Mouse (Mus musculus) embryonic facial prominence, embryonic 11.5 days (tissue): ENCODE data around the gene Akt2. TPM values are rescaled to one million over a fixed set of nuclear protein-coding genes. Genes with fewer than 3 reads are reported as not detected.

ENCODE experiments used
- ATAC-seq: fragments of 200-750 bp; cut with Nextera tagmentation; replicated peaks from 2 replicates; pipeline ENCODE4 v1.8.0; 2017; ENCODE audit warnings: low read depth; ENCODE audit not compliant: insufficient number of reproducible peaks, low FRiP score, low TSS enrichment
- DNase-seq: peaks from one replicate; pipeline ENCODE4 v3.0.0-alpha.2; 2015; ENCODE audit warnings: low spot score
- H3K27ac ChIP-seq: fragments of 300-500 bp; sonication (generic); replicated peaks from 2 replicates; pipeline ENCODE4 v1.5.1; 2014; ENCODE audit warnings: mild to moderate bottlenecking, low read depth, low read length, control low read depth
- H3K27me3 ChIP-seq: fragments of 300-500 bp; sonication (generic); 2 replicates; pipeline ENCODE4 v1.6.1; 2014; ENCODE audit warnings: mild to moderate bottlenecking, low read length, moderate library complexity, mixed read lengths; ENCODE audit not compliant: control insufficient read depth, insufficient read depth
- H3K36me3 ChIP-seq: fragments of 300-500 bp; sonication (generic); replicated peaks from 2 replicates; pipeline ENCODE4 v1.6.1; 2014; ENCODE audit warnings: low read depth, mild to moderate bottlenecking, low read length, moderate library complexity, mixed read lengths; ENCODE audit not compliant: control insufficient read depth, insufficient read depth
- H3K4me1 ChIP-seq: fragments of 300-500 bp; sonication (generic); 2 replicates; pipeline ENCODE4 v1.6.1; 2014; ENCODE audit warnings: low read length, mixed read lengths; ENCODE audit not compliant: control insufficient read depth, insufficient read depth
- H3K4me2 ChIP-seq: fragments of 300-500 bp; sonication (generic); 2 replicates; pipeline ENCODE4 v1.6.1; 2014; ENCODE audit warnings: low read depth, mild to moderate bottlenecking, control low read depth, low read length, moderate library complexity
- H3K4me3 ChIP-seq: fragments of 300-500 bp; sonication (generic); 2 replicates; pipeline ENCODE4 v1.5.1; 2014; ENCODE audit warnings: low read depth, low read length, control low read depth
- H3K9ac ChIP-seq: fragments of 300-500 bp; sonication (generic); replicated peaks from 2 replicates; pipeline ENCODE4 v1.6.1; 2014; ENCODE audit warnings: mild to moderate bottlenecking, control low read depth, low read length
- H3K9me3 ChIP-seq: fragments of 300-500 bp; sonication (generic); replicated peaks from 2 replicates; pipeline ENCODE4 v1.6.1; 2016; ENCODE audit warnings: mild to moderate bottlenecking, low read length, inconsistent platforms, mixed read lengths; ENCODE audit not compliant: control insufficient read depth
- WGBS: fragments of 180-500 bp; shearing (Covaris S2); extraction: QIAGEN DNeasy Blood & Tissue Kit; methylation state at CpG from one replicate; pipeline ENCODE4 v1.1.7; 2014; 5-methylcytosine and 5-hydroxymethylcytosine counted together
- polyA plus RNA-seq: library from polyadenylated mRNA; unstranded; fragments of >200 nt; fragmentation: Nextera tagmentation; extraction: Ambion mirVana; gene quantifications from 2 replicates; pipeline ENCODE4 v1.2.1, GENCODE M21; 2014

The Akt2 gene
- polyA plus RNA-seq, 1 experiment from 2014 or later: 82.8 TPM

DNA sequence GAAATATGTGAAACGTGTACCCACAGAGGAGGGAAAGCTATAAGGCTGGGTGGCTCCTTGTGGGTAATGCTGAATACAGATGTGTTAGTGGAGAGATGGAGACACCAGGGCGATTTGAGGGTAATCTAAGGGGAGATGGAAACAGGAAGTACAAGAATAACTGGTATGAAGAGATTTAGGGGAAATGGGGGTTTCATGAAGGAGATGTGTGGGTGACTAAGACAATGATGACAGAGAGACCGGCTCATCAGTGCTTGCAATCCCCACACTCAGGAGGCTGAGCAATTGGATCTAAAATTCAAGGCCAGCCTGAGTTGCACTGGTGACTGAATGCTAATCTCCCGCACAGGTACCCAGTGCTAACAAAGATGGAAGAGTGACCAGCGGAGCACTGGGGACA is 39.3 kb upstream of the Akt2 start:
- Histone ChIP-seq H3K9ac (no peak overlapping the region), H3K4me2 (no peak overlapping the region; the same call in 1 of the 2 replicates), H3K27ac (no peak overlapping the region), H3K36me3 (no peaks in the 10 kb centered on the region; the same call in 1 of the 2 replicates), H3K9me3 (no peaks in the 10 kb centered on the region), H3K4me1 (no peaks in the 10 kb centered on the region), H3K4me3 (no peak overlapping the region), H3K27me3 (no peaks in the 10 kb centered on the region)
- 50% methylated on average over 5 of the region's 5 CpGs for WGBS
- no peak for DNase-seq
- ATAC-seq: no peak

DNA sequence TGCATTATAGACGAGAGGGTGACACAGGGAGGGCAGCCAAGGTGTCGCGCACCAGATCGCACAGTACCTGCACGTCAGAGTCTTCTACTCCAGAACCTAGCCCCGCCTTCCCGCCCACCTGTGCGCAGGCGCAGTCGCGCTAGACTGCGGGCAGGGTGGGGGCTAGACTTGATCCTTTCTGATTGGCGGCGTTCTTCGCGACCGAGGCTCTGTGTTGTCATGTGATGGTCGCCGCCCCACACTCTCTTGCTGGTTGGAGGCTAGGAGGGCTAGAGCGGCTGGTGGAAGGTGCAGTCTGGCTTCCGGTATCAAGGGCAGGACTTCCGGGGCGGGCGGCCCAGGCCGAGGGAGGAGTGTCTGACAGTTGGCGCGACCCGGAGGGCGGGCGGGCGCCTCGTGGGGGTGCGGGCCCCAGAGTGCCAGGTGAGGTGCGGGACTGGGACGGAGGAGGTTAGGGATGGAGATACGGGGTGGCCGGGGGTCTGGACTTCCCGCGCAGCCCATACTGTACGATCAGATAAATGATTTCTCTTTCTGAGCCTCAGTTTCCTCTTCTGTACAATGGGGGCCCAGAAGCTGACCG is 38.3 kb upstream of the Akt2 start, which contains the start of the genes Pld3 and 2310022A10Rik:
TSS of gene Pld3 (minus strand) at position 288 of the 583 bp plus-strand sequence.
TSS of gene 2310022A10Rik (plus strand) at position 303 of the 583 bp plus-strand sequence.
- DNase-seq: peak; percentile 96
- WGBS: under 1% methylated on average over 41 of the region's 41 CpGs
- Histone ChIP-seq H3K27me3 (no peaks in the 10 kb centered on the region), H3K4me3 (peak within 1 kb of the TSS; percentile 76), H3K27ac (no peak within 1 kb of the TSS), H3K4me1 (no peaks in the 10 kb centered on the region), H3K9ac (peak within 1 kb of the TSS; percentile 72), H3K9me3 (no peaks in the 10 kb centered on the region), H3K36me3 (no peaks in the 10 kb centered on the region; the same call in 1 of the 2 replicates), H3K4me2 (peak within 1 kb of the TSS; percentile 73)
- ATAC-seq: peak; percentile 100

DNA sequence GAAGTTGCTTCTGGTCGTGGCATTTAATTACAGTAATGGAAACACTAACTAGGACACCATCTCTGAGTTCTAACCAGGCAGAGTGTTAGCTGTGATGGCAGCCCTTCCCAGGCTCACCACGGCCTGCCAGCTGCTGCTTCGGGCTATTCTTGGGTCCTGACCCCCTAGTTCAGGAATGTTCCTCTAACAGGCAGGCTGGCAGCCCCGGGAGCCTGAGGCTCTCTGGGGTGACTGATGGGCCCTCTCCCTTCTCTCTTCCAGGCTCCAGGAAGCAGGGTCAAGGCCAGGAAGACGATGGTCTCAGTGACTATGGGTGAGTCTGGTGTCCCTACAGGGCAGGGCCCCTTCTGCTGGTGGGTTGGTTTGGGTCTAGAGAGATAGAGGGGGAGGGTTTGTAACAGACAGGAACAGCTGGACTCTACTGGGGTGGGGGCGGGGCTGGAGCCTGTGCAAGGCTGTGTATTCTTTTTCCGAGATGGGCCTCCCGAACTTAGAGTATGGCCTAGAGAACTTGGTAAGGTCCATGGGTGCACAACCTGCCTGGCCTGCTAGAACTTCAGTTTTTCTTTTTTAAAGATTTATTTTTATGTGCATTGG is 31.0 kb upstream of the Akt2 start:
- DNase-seq (no peak), ATAC-seq (no peak)
- Histone ChIP-seq H3K27me3 (no peaks in the 10 kb centered on the region), H3K36me3 (peaks cover 9% of the 10 kb centered on the region), H3K27ac (no peak overlapping the region), H3K9ac (no peak overlapping the region), H3K4me2 (no peak overlapping the region), H3K4me1 (no peaks in the 10 kb centered on the region), H3K9me3 (no peaks in the 10 kb centered on the region), H3K4me3 (no peak overlapping the region)
- 69% methylated on average over 8 of the region's 8 CpGs for WGBS

DNA sequence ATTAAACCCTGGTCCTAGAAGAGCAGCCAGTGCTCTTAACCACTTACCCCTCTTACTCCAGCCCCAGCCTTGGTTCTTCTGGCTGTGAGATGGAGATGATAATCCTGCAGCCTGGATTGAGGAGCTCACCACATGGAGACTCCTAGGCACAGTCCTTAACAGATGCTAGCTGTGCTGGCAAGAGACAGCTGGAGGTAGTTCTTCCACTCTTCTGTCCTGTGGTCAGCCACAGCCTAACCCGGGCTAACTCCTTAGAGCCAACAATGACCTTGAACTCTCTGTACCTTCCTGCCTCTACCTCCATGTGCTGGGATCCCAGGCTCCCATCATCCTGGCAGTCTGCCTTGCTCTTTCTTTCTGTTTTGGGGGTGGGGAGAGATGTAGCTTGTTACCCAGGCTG is 30.4 kb upstream of the Akt2 start:
- 95% methylated on average over 1 of the region's 1 CpGs for WGBS
- no peak overlapping the region; the same call in 1 of the 2 replicates for H3K27ac ChIP-seq
- ATAC-seq (no peak), DNase-seq (no peak)
- no peaks in the 10 kb centered on the region for H3K27me3 ChIP-seq
- no peaks in the 10 kb centered on the region for H3K4me1 ChIP-seq
- no peak overlapping the region for H3K4me2 ChIP-seq
- H3K9ac ChIP-seq: no peak overlapping the region
- H3K9me3 ChIP-seq: no peaks in the 10 kb centered on the region
- H3K4me3 ChIP-seq: no peak overlapping the region
- H3K36me3 ChIP-seq: peaks cover 9% of the 10 kb centered on the region

DNA sequence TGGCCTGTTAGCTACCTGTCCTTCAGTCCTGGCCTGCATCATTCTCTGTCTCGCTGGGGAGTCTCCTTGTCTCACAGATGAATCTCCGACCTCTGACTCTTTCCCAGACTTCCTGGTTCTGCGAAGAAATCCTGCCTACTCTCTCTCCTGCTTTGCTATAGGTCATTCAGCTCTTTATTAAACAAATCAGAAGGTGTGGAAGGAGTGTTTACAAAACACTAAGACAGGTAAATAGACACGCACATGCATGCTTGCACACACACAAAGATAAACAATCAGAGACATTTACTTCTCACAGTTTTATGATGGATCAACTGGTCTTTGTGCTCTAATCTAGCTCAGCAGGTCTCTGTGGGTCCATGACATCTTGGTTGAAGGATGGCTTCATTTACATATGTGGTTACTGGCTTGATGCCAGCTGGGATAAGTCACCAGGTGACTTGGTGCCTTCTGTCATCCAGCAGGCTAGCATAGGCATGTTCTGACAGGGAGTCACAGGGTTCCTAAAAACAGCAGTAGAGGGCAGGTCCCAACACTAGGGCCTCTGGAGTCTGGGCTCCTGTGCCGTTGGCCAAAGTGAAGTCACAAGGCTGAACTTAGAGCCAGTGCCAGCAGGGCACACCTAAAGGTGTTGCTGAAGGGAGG is 21.6 kb upstream of the Akt2 start:
- H3K4me3 ChIP-seq: no peak overlapping the region
- peaks cover 11% of the 10 kb centered on the region for H3K36me3 ChIP-seq
- 88% methylated on average over 5 of the region's 5 CpGs for WGBS

DNA sequence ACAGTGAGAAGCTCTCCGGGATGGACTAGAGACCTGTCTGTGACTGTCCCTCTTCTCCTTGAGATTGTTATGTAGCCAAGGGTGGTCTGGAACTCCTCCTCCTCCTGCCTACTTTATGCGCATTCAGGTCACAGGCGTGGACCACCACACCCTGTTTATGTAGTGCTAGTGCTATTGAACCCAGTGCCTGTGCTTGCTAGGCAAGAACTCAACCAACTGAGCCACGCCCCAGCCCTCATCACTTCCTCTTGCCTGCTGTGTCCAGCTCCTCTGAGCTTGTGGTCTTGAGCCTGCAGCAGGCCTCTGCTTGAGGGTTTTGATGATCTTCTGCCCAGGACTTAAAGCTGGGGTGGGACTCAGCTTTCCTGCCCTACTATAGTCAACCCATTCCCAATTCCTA is 19.2 kb upstream of the Akt2 start:
- Histone ChIP-seq H3K9me3 (no peaks in the 10 kb centered on the region), H3K4me1 (no peaks in the 10 kb centered on the region), H3K4me2 (no peak overlapping the region), H3K36me3 (peaks cover 10% of the 10 kb centered on the region), H3K27ac (no peak overlapping the region), H3K4me3 (no peak overlapping the region), H3K9ac (no peak overlapping the region), H3K27me3 (no peaks in the 10 kb centered on the region)
- 93% methylated on average over 4 of the region's 4 CpGs for WGBS
- DNase-seq (no peak), ATAC-seq (no peak)

More for the DNA sequence above, 21.6 kb upstream of the Akt2 start:
- Histone ChIP-seq H3K9ac (no peak overlapping the region), H3K4me2 (no peak overlapping the region), H3K9me3 (no peaks in the 10 kb centered on the region), H3K27me3 (no peaks in the 10 kb centered on the region), H3K4me1 (no peaks in the 10 kb centered on the region), H3K27ac (no peak overlapping the region)
- DNase-seq (no peak), ATAC-seq (no peak)

DNA sequence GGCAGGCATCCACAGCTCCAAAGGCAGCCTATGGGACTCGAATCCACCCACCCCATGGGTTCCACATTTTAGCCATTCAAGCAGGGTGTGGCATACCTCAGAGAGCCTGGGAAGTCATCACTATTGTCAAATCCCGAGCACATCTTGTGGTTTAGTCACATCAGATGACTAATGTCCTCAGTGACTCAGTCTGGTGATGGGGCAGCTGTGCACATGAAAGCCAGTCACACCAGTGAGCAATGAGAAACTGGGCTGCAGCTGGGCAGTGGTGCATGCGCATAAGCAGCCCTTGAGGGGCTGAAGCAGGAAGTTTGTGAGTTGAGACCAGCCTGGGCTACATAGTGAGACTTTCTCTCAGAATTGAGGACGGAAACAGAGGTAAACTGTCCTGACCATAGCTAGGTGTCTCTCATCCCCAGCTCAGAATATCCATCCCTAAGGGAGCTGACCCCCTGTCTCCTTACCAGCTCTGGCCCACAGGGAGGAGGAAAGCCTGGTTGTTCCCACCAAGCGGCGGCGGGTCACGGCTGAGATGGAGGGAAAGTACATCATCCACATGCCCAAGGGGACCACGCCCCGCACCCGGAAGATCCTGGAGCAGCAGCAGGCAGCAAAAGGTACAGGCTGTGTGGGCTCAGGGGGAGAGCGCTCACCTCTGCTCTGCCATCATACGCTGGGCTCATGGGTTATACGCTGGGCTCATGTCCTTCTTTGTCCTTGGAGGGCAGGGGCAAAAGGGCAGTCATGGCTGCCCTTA is 17.1 kb upstream of the Akt2 start:
- Histone ChIP-seq H3K4me2 (no peak overlapping the region), H3K27me3 (no peaks in the 10 kb centered on the region), H3K27ac (no peak overlapping the region), H3K9me3 (no peaks in the 10 kb centered on the region), H3K9ac (no peak overlapping the region), H3K4me3 (no peak overlapping the region), H3K36me3 (peaks cover 13% of the 10 kb centered on the region), H3K4me1 (no peaks in the 10 kb centered on the region)
- no peak for ATAC-seq
- DNase-seq: no peak
- 94% methylated on average over 14 of the region's 14 CpGs for WGBS
